Mouse (Mus musculus): ENCODE data around the gene Slit3.

- TF ChIP-seq TAL1 (IDR thresholded peaks at IDR 0.05; ENCODE audit: low read length) (no peak), GATA1 (IDR thresholded peaks at IDR 0.05; ENCODE audit: low read length) (no peak)
Measured at GRCm38 (mm10) chr11:35668750-35669149, 547.7 kb downstream of the Slit3 start.
